Mouse (Mus musculus): ENCODE results near the gene Grm4. TPM values are rescaled to one million over a fixed set of nuclear protein-coding genes. Genes with fewer than 3 reads are reported as not detected.

The Grm4 gene
- polyA plus RNA-seq, 1 experiment from 2014 or later, result not detected

DNA sequence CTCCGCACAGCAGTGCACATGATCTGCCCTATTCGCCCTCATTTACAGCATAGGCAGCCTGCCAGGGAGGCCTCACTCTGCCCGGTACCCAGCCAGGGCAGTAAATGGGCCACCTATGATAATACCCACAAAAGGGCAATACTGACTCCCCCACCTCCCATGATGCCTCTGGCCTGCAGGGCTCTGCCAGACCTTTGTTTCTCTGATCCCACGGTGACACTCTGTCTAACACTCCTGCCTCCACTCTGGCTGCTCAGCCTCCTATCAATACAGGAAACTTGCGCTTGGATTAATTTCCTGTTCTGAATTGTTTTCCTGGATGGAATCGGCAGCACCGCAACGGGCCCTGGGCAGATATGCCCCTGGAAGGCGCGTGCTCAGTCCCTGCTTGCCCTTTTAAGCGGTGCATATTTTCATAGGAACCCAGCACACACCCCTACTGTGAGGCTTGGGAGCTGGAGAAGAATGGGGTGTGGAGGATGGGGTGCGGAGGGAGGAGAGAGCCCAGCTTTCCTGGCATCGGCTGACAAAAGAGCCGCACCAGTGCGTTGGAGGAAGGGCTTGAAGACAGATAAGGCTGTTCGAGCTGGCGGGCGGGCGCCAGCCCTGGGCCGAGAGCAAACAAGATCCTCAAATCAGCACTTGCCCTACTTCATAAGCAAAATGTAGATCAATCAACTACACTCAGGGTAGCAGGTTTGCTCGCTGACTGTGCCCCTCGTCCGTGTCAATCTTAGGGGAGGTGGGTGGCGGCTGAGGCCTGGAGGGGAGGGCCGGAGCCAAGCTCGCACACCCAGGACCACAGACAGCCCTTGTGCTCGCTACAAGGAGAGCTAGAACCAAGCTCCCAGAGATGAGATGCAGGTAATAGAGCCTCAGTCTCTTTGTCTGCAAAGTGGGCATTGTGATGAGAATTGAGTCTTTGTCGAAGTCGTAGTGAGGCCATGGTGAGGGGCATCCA, 40.8 kb downstream of the Grm4 start:
- 32% methylated on average over 29 of the region's 29 CpGs for WGBS
- H3K4me2 ChIP-seq (ENCODE audit: low read length), result peak overlapping the region; percentile 55
- H3K4me3 ChIP-seq (ENCODE audit: control insufficient read depth in 1 of 2, insufficient read depth in 1 of 2, low read depth in 1 of 2, low read length in 2 of 2), result no peak overlapping the region
- peaks cover 7 to 8% of the 10 kb centered on the region in 2 experiments; a peak in 3 of 4 replicates for H3K4me1 ChIP-seq (ENCODE audit: control insufficient read depth in 2 of 2, insufficient read depth in 2 of 2, low read length in 2 of 2)
- H3K27me3 ChIP-seq (ENCODE audit: control insufficient read depth, insufficient read depth, low read length), result peaks cover 9% of the 10 kb centered on the region
- H3K27ac ChIP-seq (replicated peaks in 1 of 2; ENCODE audit: control insufficient read depth in 1 of 2, insufficient read depth in 1 of 2, low read depth in 2 of 2, low read length in 2 of 2), result 0 out of 4 replicates have a peak overlapping the region, but pooled peaks of 1 of the 2 experiments have one; percentile 25
- H3K36me3 ChIP-seq (ENCODE audit: control insufficient read depth, insufficient read depth, low read length), result no peaks in the 10 kb centered on the region
- ATAC-seq (ENCODE audit: insufficient number of reproducible peaks, insufficient read depth, low FRiP score, low read depth), result peak; percentile 47
- H3K9ac ChIP-seq (ENCODE audit: low read length), result peak overlapping the region; percentile 32; the same call in 1 of the 2 replicates
- H3K9me3 ChIP-seq (ENCODE audit: control insufficient read depth, low read length), result no peaks in the 10 kb centered on the region; the same call in 1 of the 2 replicates

DNA sequence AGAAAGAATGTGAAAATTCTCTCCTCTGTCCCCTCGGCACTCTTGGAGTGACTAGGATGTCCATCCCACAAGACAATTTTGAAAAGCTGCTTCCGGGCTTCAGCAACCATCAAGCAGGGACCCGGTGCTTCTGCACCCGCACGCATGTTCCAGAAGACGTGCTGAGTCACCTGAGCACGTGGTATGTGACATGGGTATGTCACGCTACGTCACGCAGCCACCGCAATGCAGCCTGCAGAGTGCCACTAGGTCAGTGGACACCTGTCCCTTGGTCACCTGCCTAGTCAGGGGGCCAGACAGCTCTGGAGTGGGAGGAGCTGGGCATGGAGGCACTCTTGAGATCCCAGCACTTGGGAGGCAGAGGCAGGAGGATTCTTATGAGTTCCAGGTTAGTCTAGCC, 45.6 kb downstream of the Grm4 start:
- Histone ChIP-seq H3K36me3 (ENCODE audit: control insufficient read depth, insufficient read depth, low read length) (no peaks in the 10 kb centered on the region), H3K27me3 (ENCODE audit: control insufficient read depth, insufficient read depth, low read length) (peaks cover 3% of the 10 kb centered on the region; the same call in 1 of the 2 replicates), H3K9ac (ENCODE audit: low read length) (no peak overlapping the region), H3K4me1 (ENCODE audit: control insufficient read depth in 2 of 2, insufficient read depth in 2 of 2, low read length in 2 of 2) (peaks cover 3 to 4% of the 10 kb centered on the region in 2 experiments; a peak in 3 of 4 replicates), H3K4me3 (ENCODE audit: control insufficient read depth in 1 of 2, insufficient read depth in 1 of 2, low read depth in 1 of 2, low read length in 2 of 2) (no peak overlapping the region), H3K9me3 (ENCODE audit: control insufficient read depth, low read length) (no peaks in the 10 kb centered on the region; the same call in 1 of the 2 replicates), H3K27ac (replicated peaks in 1 of 2; ENCODE audit: control insufficient read depth in 1 of 2, insufficient read depth in 1 of 2, low read depth in 2 of 2, low read length in 2 of 2) (no peak overlapping the region), H3K4me2 (ENCODE audit: low read length) (no peak overlapping the region)
- 85% methylated on average over 11 of the region's 11 CpGs for WGBS
- ATAC-seq (ENCODE audit: insufficient number of reproducible peaks, insufficient read depth, low FRiP score, low read depth), result no peak

DNA sequence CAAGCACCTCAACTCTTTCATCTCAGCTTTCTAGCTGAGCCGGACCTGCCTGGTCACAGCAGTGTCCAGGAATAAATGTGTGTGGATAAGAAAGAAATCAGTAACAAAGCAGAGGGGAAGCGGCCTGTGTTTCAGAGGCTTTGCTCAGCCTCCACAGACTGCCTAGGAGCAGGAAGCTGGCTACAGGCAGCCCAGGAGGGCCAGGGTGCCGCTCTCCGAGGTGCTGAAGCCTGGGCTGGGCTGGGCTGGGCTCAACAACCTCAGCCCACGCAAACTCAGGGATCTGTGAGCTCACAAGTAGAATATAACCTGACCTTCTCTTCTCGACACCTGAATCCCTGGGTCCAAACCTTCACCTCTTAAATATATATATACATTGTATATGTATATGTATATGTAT, 54.6 kb downstream of the Grm4 start:
- Histone ChIP-seq H3K36me3 (ENCODE audit: control insufficient read depth, insufficient read depth, low read length) (no peaks in the 10 kb centered on the region), H3K9ac (ENCODE audit: low read length) (no peak overlapping the region), H3K27me3 (ENCODE audit: control insufficient read depth, insufficient read depth, low read length) (peaks cover 7% of the 10 kb centered on the region), H3K4me1 (ENCODE audit: control insufficient read depth in 2 of 2, insufficient read depth in 2 of 2, low read length in 2 of 2) (no peaks in the 10 kb centered on the region), H3K4me3 (ENCODE audit: control insufficient read depth in 1 of 2, insufficient read depth in 1 of 2, low read depth in 1 of 2, low read length in 2 of 2) (no peak overlapping the region), H3K27ac (replicated peaks in 1 of 2; ENCODE audit: control insufficient read depth in 1 of 2, insufficient read depth in 1 of 2, low read depth in 2 of 2, low read length in 2 of 2) (no peak overlapping the region), H3K4me2 (ENCODE audit: low read length) (no peak overlapping the region), H3K9me3 (ENCODE audit: control insufficient read depth, low read length) (no peaks in the 10 kb centered on the region)
- WGBS, result 19% methylated on average over 6 of the region's 6 CpGs
- ATAC-seq (ENCODE audit: insufficient number of reproducible peaks, insufficient read depth, low FRiP score, low read depth), result no peak

DNA sequence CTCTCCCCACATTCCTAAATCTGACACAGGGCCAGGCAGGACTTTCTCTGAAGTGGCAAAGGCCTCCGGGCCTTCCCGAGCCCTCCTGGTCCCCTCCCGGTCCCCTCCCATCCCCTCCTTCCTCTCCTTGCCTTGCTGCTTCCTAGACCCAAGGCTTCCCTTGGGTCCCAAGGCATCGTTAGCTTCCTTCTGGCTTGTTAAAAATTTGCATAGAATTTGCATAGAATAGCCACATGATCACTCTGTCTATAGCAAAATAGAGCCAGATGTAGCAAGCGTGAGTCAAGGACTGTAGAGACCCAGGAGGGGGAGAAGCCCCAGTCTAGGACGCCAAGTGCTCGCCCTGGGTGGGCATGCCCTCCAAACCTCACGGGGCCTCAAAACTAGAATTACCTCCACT, 55.3 kb downstream of the Grm4 start:
- Histone ChIP-seq H3K36me3 (ENCODE audit: control insufficient read depth, insufficient read depth, low read length) (no peaks in the 10 kb centered on the region), H3K4me2 (ENCODE audit: low read length) (no peak overlapping the region), H3K9ac (ENCODE audit: low read length) (no peak overlapping the region), H3K4me1 (ENCODE audit: control insufficient read depth in 2 of 2, insufficient read depth in 2 of 2, low read length in 2 of 2) (no peaks in the 10 kb centered on the region), H3K27ac (replicated peaks in 1 of 2; ENCODE audit: control insufficient read depth in 1 of 2, insufficient read depth in 1 of 2, low read depth in 2 of 2, low read length in 2 of 2) (no peak overlapping the region), H3K4me3 (ENCODE audit: control insufficient read depth in 1 of 2, insufficient read depth in 1 of 2, low read depth in 1 of 2, low read length in 2 of 2) (no peak overlapping the region), H3K27me3 (ENCODE audit: control insufficient read depth, insufficient read depth, low read length) (peaks cover 7% of the 10 kb centered on the region), H3K9me3 (ENCODE audit: control insufficient read depth, low read length) (no peaks in the 10 kb centered on the region)
- no peak for ATAC-seq (ENCODE audit: insufficient number of reproducible peaks, insufficient read depth, low FRiP score, low read depth)
- WGBS, result 70% methylated on average over 8 of the region's 8 CpGs

DNA sequence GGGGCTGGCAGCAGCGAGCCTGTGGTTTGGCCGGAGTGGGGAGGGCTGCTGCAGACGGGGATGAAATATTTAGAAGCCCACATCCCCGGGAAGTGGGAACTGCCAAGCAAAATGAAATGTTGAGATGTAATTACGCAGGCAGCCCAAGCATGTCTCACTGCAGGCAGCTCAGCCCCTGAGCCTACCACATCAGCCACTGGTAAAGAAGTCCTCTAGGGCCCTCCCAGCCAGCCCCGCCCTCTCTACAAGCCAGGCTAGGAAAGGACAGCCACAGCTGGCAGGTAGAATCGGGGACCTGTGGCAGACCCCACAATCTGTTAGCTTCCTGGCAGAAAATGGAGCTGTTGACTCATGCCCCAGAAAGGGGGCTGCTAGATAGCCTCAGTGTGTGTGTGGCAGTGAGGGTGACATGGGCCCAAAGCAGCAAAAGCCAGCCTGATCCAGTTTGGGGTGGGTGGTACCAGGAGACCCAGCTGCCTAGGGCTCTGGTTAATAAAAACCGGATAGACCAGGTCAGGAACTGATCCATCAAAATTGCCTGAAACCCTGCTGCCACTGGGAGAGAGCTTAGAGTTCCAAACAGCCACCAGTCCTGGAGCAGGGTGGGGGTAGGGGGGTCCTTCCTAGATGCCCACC, 56.8 kb downstream of the Grm4 start:
- no peaks in the 10 kb centered on the region for H3K4me1 ChIP-seq (ENCODE audit: control insufficient read depth in 2 of 2, insufficient read depth in 2 of 2, low read length in 2 of 2)
- no peak overlapping the region for H3K9ac ChIP-seq (ENCODE audit: low read length)
- WGBS, result 45% methylated on average over 8 of the region's 8 CpGs
- no peaks in the 10 kb centered on the region for H3K9me3 ChIP-seq (ENCODE audit: control insufficient read depth, low read length)
- no peak overlapping the region for H3K4me2 ChIP-seq (ENCODE audit: low read length)
- H3K27me3 ChIP-seq (ENCODE audit: control insufficient read depth, insufficient read depth, low read length), result peaks cover 10% of the 10 kb centered on the region
- H3K36me3 ChIP-seq (ENCODE audit: control insufficient read depth, insufficient read depth, low read length), result no peaks in the 10 kb centered on the region
- H3K27ac ChIP-seq (replicated peaks in 1 of 2; ENCODE audit: control insufficient read depth in 1 of 2, insufficient read depth in 1 of 2, low read depth in 2 of 2, low read length in 2 of 2), result no peak overlapping the region
- no peak overlapping the region for H3K4me3 ChIP-seq (ENCODE audit: control insufficient read depth in 1 of 2, insufficient read depth in 1 of 2, low read depth in 1 of 2, low read length in 2 of 2)
- ATAC-seq (ENCODE audit: insufficient number of reproducible peaks, insufficient read depth, low FRiP score, low read depth), result no peak

DNA sequence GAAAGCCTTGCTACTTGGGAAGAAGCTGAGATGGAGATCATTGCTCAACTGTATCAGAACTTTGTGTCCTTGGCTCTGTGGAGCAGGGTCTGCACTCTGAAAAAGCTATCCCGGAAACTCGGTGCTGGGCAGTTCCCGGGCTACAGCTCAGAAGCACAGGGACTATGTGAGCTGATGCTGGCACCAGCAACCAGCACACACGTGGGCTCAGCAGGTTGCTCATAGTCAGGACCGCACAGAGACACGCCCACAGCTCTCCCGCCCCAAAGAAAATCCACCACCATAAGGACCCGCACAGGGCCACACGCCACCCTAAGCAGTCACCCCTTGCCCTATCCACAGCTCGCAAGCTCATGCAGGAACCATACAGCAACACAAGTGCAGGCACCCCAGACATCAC, 61.2 kb downstream of the Grm4 start:
- Histone ChIP-seq H3K4me1 (ENCODE audit: control insufficient read depth in 2 of 2, insufficient read depth in 2 of 2, low read length in 2 of 2) (no peaks in the 10 kb centered on the region), H3K9ac (ENCODE audit: low read length) (no peak overlapping the region), H3K4me2 (ENCODE audit: low read length) (no peak overlapping the region), H3K9me3 (ENCODE audit: control insufficient read depth, low read length) (no peaks in the 10 kb centered on the region), H3K27ac (replicated peaks in 1 of 2; ENCODE audit: control insufficient read depth in 1 of 2, insufficient read depth in 1 of 2, low read depth in 2 of 2, low read length in 2 of 2) (no peak overlapping the region), H3K27me3 (ENCODE audit: control insufficient read depth, insufficient read depth, low read length) (peaks cover 12% of the 10 kb centered on the region), H3K4me3 (ENCODE audit: control insufficient read depth in 1 of 2, insufficient read depth in 1 of 2, low read depth in 1 of 2, low read length in 2 of 2) (no peak overlapping the region), H3K36me3 (ENCODE audit: control insufficient read depth, insufficient read depth, low read length) (no peaks in the 10 kb centered on the region)
- no peak for ATAC-seq (ENCODE audit: insufficient number of reproducible peaks, insufficient read depth, low FRiP score, low read depth)
- WGBS, result 66% methylated on average over 10 of the region's 10 CpGs

DNA sequence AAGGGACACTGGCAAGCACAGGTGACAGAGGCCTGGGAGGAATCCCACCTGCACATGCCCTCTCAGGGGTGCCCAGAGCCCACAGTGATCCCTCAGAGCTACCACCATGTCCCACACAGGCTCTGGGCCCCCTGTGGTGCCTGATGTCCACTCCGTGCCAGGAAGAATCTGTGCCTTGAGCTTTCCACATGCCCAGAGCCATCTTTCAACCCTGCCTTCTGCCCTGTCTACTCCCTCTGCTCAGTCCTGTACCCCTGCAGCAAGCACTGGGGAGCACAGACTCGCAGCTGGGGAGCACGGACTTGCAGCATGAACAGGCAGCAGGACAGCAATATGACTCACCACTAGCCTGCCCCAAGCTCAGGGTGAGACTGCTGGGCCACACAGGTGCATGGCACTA, 62.0 kb downstream of the Grm4 start:
- H3K9ac ChIP-seq (ENCODE audit: low read length), result no peak overlapping the region
- no peak overlapping the region for H3K4me3 ChIP-seq (ENCODE audit: control insufficient read depth in 1 of 2, insufficient read depth in 1 of 2, low read depth in 1 of 2, low read length in 2 of 2)
- no peaks in the 10 kb centered on the region for H3K36me3 ChIP-seq (ENCODE audit: control insufficient read depth, insufficient read depth, low read length)
- WGBS, result 75% methylated on average over 3 of the region's 3 CpGs
- H3K4me1 ChIP-seq (ENCODE audit: control insufficient read depth in 2 of 2, insufficient read depth in 2 of 2, low read length in 2 of 2), result no peaks in the 10 kb centered on the region
- no peak overlapping the region for H3K4me2 ChIP-seq (ENCODE audit: low read length)
- no peak overlapping the region for H3K27ac ChIP-seq (replicated peaks in 1 of 2; ENCODE audit: control insufficient read depth in 1 of 2, insufficient read depth in 1 of 2, low read depth in 2 of 2, low read length in 2 of 2)
- no peak for ATAC-seq (ENCODE audit: insufficient number of reproducible peaks, insufficient read depth, low FRiP score, low read depth)
- no peaks in the 10 kb centered on the region for H3K9me3 ChIP-seq (ENCODE audit: control insufficient read depth, low read length)
- H3K27me3 ChIP-seq (ENCODE audit: control insufficient read depth, insufficient read depth, low read length), result peaks cover 11% of the 10 kb centered on the region

Measured in heart, embryonic 14.5 days (tissue).